ENCODE assay signal across 10 mouse cellular contexts in the genomic region with DNA sequence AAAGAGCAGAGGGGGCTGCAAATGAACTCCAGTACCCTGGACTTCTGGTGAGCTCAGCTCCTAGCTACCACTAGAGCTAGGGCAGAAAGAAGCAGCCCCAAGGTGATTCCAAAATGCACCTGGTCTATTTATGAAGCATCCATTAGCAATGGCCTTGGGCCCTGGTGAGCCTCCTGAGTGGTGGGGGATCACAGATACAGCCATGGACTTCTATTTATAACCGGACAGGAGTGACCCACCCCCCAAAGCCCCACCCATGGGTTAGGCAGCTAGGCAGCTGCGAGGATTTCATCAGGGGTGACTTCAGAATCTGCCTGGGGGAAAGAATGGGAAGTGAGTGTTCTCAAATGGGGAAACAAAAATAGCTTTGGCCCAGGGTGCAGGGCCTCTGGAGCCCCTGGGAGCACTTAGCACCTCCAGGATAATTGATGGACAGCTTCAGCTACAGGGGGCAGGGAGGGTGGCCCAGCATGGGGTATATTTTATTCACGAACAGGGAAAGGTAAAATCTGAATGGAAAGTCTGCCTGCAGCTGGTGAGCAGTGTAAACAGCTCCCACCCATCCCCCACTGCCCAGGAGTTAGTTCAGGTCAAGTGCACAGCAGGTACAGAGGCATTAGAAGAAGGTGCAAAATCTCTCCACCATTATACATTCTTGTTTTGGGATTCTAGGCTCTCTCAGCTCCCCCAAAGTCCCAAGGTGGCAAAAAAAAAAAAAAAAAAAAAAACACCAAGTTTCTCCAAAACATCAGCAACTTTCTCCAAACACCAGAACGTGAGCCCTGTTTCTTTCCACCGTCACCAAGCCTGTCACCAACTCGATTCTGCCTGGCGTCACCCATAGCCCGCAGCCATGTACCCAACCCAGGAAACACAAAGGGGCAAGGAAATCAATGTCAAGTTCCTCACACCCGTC.
DNase-seq lines count a peak whose midpoint lies in the region; ATAC-seq lines count a peak whose summit lies in the region.
"Had no signal": no experiment of that assay in that cellular context is flagged by ENCODE, and none has a peak within 500 bp of the region (broad histone marks: within the 10 kb centered on the region; RNA-seq: fewer than 3 reads in every experiment).

No protein-coding gene starts in this region.

- DNase-seq in midbrain, embryonic 10.5 days (ENCODE audit: low spot score): no peak
- DNase-seq in midbrain, embryonic 11.5 days (ENCODE audit: low spot score, missing footprints): no peak
- peak; percentile 79 for DNase-seq in kidney, postnatal 10 days
- DNase-seq in left cerebral cortex, postnatal 14 days (ENCODE audit: low spot score in 2 of 2): no peak
- DNase-seq in cerebellum, postnatal 25 days: no peak
- DNase-seq: cerebellum, adult 9-11 months; lung, postnatal 14 days; thymus, postnatal 25 days had no signal

- no peak overlapping the region for H3K9ac ChIP-seq in midbrain, embryonic 11.5 days (ENCODE audit: low read length)
- H3K9ac ChIP-seq in heart, embryonic 15.5 days: no peak overlapping the region
- 0 out of 2 replicates have a peak overlapping the region, but pooled peaks have one; percentile 2 for H3K9ac ChIP-seq in stomach, embryonic 16.5 days (ENCODE audit: low read length)

- H3K9me3 ChIP-seq in midbrain, embryonic 10.5 days (replicated peaks): no peaks in the 10 kb centered on the region
- H3K9me3 ChIP-seq in midbrain, embryonic 11.5 days (ENCODE audit: control insufficient read depth, low read length): no peaks in the 10 kb centered on the region
- H3K9me3 ChIP-seq in heart, embryonic 15.5 days (replicated peaks): no peaks in the 10 kb centered on the region
- H3K9me3 ChIP-seq in stomach, embryonic 16.5 days (replicated peaks; ENCODE audit: control insufficient read depth, low read length): no peaks in the 10 kb centered on the region

- 52% methylated on average over 9 of the region's 9 CpGs for WGBS in midbrain, embryonic 10.5 days
- 54% methylated on average over 9 of the region's 9 CpGs for WGBS in midbrain, embryonic 11.5 days
- WGBS in heart, embryonic 15.5 days: 52% methylated on average over 9 of the region's 9 CpGs
- 56% methylated on average over 9 of the region's 9 CpGs for WGBS in stomach, embryonic 16.5 days

- ATAC-seq in midbrain, embryonic 11.5 days (ENCODE audit: low FRiP score): no peak
- peak; percentile 21; the same call in 1 of the 2 replicates for ATAC-seq in heart, embryonic 15.5 days (replicated peaks; ENCODE audit: insufficient number of reproducible peaks, insufficient read depth, low FRiP score, low read depth)
- no peak for ATAC-seq in stomach, embryonic 16.5 days (ENCODE audit: insufficient read depth, low FRiP score)

- H3K4me3 ChIP-seq in midbrain, embryonic 10.5 days: 0 out of 2 replicates have a peak overlapping the region, but pooled peaks have one; percentile 73
- no peak overlapping the region for H3K4me3 ChIP-seq in midbrain, embryonic 11.5 days (ENCODE audit: low read depth, low read length)
- H3K4me3 ChIP-seq in heart, embryonic 15.5 days: no peak overlapping the region
- no peak overlapping the region for H3K4me3 ChIP-seq in stomach, embryonic 16.5 days (replicated peaks; ENCODE audit: low read length)

- no peak overlapping the region for H3K4me2 ChIP-seq in midbrain, embryonic 11.5 days
- H3K4me2 ChIP-seq in heart, embryonic 15.5 days: peak overlapping the region; percentile 94; the same call in 1 of the 2 replicates
- H3K4me2 ChIP-seq in stomach, embryonic 16.5 days (ENCODE audit: low read depth, low read length): no peak overlapping the region

- H3K27me3 ChIP-seq in midbrain, embryonic 10.5 days (ENCODE audit: low read depth, poor library complexity, severe bottlenecking): peaks cover 92% of the 10 kb centered on the region
- H3K27me3 ChIP-seq in midbrain, embryonic 11.5 days (ENCODE audit: control insufficient read depth, insufficient read depth, low read length): peaks cover 46% of the 10 kb centered on the region
- peaks cover 20% of the 10 kb centered on the region for H3K27me3 ChIP-seq in heart, embryonic 15.5 days
- peaks cover 21% of the 10 kb centered on the region for H3K27me3 ChIP-seq in stomach, embryonic 16.5 days (ENCODE audit: control insufficient read depth, insufficient read depth, low read length)

- intact Hi-C loops in left cerebral cortex, postnatal 14 days (cut with DNase I): no loop called here

- H3K36me3 ChIP-seq in midbrain, embryonic 10.5 days: no peaks in the 10 kb centered on the region
- H3K36me3 ChIP-seq in midbrain, embryonic 11.5 days (ENCODE audit: control insufficient read depth, insufficient read depth, low read length): no peaks in the 10 kb centered on the region
- H3K36me3 ChIP-seq in heart, embryonic 15.5 days: no peaks in the 10 kb centered on the region
- no peaks in the 10 kb centered on the region for H3K36me3 ChIP-seq in stomach, embryonic 16.5 days (ENCODE audit: control insufficient read depth, insufficient read depth, low read length)

- H3K27ac ChIP-seq in midbrain, embryonic 10.5 days (replicated peaks): no peak overlapping the region
- no peak overlapping the region for H3K27ac ChIP-seq in midbrain, embryonic 11.5 days (ENCODE audit: low read depth, low read length)
- H3K27ac ChIP-seq in heart, embryonic 15.5 days: 0 out of 2 replicates have a peak overlapping the region, but pooled peaks have one; percentile 6
- no peak overlapping the region for H3K27ac ChIP-seq in stomach, embryonic 16.5 days (ENCODE audit: low read length)

- H3K4me1 ChIP-seq in midbrain, embryonic 10.5 days: peaks cover 43% of the 10 kb centered on the region
- H3K4me1 ChIP-seq in midbrain, embryonic 11.5 days (ENCODE audit: control insufficient read depth, insufficient read depth, low read length): peaks cover 7% of the 10 kb centered on the region
- H3K4me1 ChIP-seq in heart, embryonic 15.5 days (replicated peaks): peaks cover 32% of the 10 kb centered on the region
- peaks cover 27% of the 10 kb centered on the region for H3K4me1 ChIP-seq in stomach, embryonic 16.5 days (ENCODE audit: control insufficient read depth, insufficient read depth, low read length)
